Comparison of ENCODE assay signal across 17 mouse cellular contexts in the genomic region with DNA sequence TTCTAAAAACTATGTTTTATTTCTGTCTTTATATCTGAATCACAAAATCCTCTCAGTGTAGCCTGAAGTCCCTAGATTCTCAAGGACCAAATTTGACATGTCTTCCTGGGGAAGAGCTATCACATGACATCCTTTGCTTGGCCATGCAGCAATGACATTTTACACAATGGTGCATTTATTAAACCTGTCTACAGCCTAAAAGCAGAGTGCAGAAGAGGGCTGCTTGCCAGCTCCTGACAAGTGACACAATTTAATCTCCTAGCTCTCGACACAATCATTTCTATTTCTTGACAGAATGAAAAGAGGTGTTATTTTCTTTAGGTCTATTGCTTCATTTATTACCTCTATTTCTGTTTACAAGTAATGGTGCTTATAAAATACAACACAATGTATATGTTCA.
A peak's percentile ranks its signal among the peaks of the same experiment; 100 is the strongest.
DNase-seq lines count a peak whose midpoint lies in the region; ATAC-seq and TF ChIP-seq lines count a peak whose summit lies in the region.
"Had no signal": no experiment of that assay in that cellular context is flagged by ENCODE, and none has a peak within 500 bp of the region (broad histone marks: within the 10 kb centered on the region; RNA-seq: fewer than 3 reads in every experiment).

No protein-coding gene starts in this region.

- no peak overlapping the region for H3K9ac ChIP-seq in kidney, embryonic 14.5 days (ENCODE audit: low read depth, low read length)
- no peak overlapping the region for H3K9ac ChIP-seq in stomach, postnatal 0 days (ENCODE audit: low read length)
- H3K9ac ChIP-seq: stomach, embryonic 15.5 days had no signal

- no peak for TF ChIP-seq EP300 in stomach, postnatal 0 days (optimal IDR thresholded peaks at IDR 0.05)

- ATAC-seq in kidney, embryonic 14.5 days (ENCODE audit: low FRiP score, low TSS enrichment): no peak
- no peak for ATAC-seq in stomach, postnatal 0 days (ENCODE audit: low FRiP score, low TSS enrichment)
- ATAC-seq: activated CD4-positive, CD25-positive, alpha-beta regulatory T cell, adult 4 months had no signal

- WGBS in kidney, embryonic 14.5 days: 71% methylated on average over 1 of the region's 1 CpGs
- 51% methylated on average over 1 of the region's 1 CpGs for WGBS in stomach, postnatal 0 days

- H3K27me3 ChIP-seq in kidney, embryonic 14.5 days (ENCODE audit: control insufficient read depth, insufficient read depth, low read length): no peaks in the 10 kb centered on the region
- no peaks in the 10 kb centered on the region for H3K27me3 ChIP-seq in stomach, postnatal 0 days (ENCODE audit: control insufficient read depth, insufficient read depth, low read length)
- H3K27me3 ChIP-seq: stomach, embryonic 15.5 days had no signal

- H3K4me3 ChIP-seq in kidney, embryonic 14.5 days (ENCODE audit: low read length): no peak overlapping the region
- H3K4me3 ChIP-seq in stomach, postnatal 0 days (ENCODE audit: low read depth, low read length): no peak overlapping the region
- H3K4me3 ChIP-seq: forebrain, embryonic 10.5 days; stomach, embryonic 15.5 days had no signal

- no peak for TF ChIP-seq CTCF in stomach, postnatal 0 days (IDR thresholded peaks at IDR 0.05; ENCODE audit: low read depth)

- peak; percentile 40 for DNase-seq in adrenal gland, postnatal 25 days
- DNase-seq in adrenal gland, postnatal 10 days: no peak
- DNase-seq in kidney, adult 11 months: peak; percentile 12
- DNase-seq in testis, postnatal 10 days (ENCODE audit: low spot score): peak; percentile 41
- DNase-seq in testis, postnatal 14 days (ENCODE audit: low spot score): no peak
- no peak for DNase-seq in stomach, postnatal 0 days (ENCODE audit: low spot score)
- DNase-seq: cerebellum, adult 18-20 months; gastrocnemius, postnatal 36 days; lung, adult 18-20 months; lung, postnatal 14 days; retina, postnatal 1 day had no signal

- no peaks in the 10 kb centered on the region for H3K4me1 ChIP-seq in kidney, embryonic 14.5 days (ENCODE audit: control insufficient read depth, insufficient read depth, low read length)
- H3K4me1 ChIP-seq in stomach, postnatal 0 days (replicated peaks; ENCODE audit: control insufficient read depth, insufficient read depth): no peaks in the 10 kb centered on the region
- H3K4me1 ChIP-seq: forebrain, embryonic 10.5 days; stomach, embryonic 15.5 days had no signal

- no peak overlapping the region for H3K27ac ChIP-seq in kidney, embryonic 14.5 days (ENCODE audit: low read depth, low read length)
- no peak overlapping the region for H3K27ac ChIP-seq in stomach, postnatal 0 days (replicated peaks)
- H3K27ac ChIP-seq: forebrain, embryonic 10.5 days; stomach, embryonic 15.5 days had no signal

- H3K9me3 ChIP-seq in kidney, embryonic 14.5 days (ENCODE audit: control insufficient read depth, low read length): no peaks in the 10 kb centered on the region
- H3K9me3 ChIP-seq in stomach, postnatal 0 days (ENCODE audit: control insufficient read depth, low read length): no peaks in the 10 kb centered on the region
- H3K9me3 ChIP-seq: forebrain, embryonic 10.5 days; G1E; stomach, embryonic 15.5 days had no signal

- H3K4me2 ChIP-seq in kidney, embryonic 14.5 days (replicated peaks; ENCODE audit: low read depth, low read length): no peak overlapping the region
- no peak overlapping the region for H3K4me2 ChIP-seq in stomach, postnatal 0 days (replicated peaks; ENCODE audit: low read depth)
- H3K4me2 ChIP-seq: liver, embryonic 11.5 days; stomach, embryonic 15.5 days had no signal

- H3K36me3 ChIP-seq in kidney, embryonic 14.5 days (ENCODE audit: control insufficient read depth, insufficient read depth, low read length): no peaks in the 10 kb centered on the region
- no peaks in the 10 kb centered on the region for H3K36me3 ChIP-seq in stomach, postnatal 0 days (ENCODE audit: control insufficient read depth, insufficient read depth, low read length)
- H3K36me3 ChIP-seq: forebrain, embryonic 10.5 days; G1E; stomach, embryonic 15.5 days had no signal

Comparison
In these comparisons a context has a peak if more than half of its experiments do, and no peak if none do; other contexts are left out.
1. DNase-seq: peak in adrenal gland, postnatal 25 days (single experiment), kidney, adult 11 months (single experiment) and testis, postnatal 10 days (single experiment); none in adrenal gland, postnatal 10 days (single experiment), testis, postnatal 14 days (single experiment) and stomach, postnatal 0 days (single experiment).